In genomic region chr5:20968963-20969362, GRCm38 (mm10) we compare ENCODE assay signal across 8 mouse cellular contexts. TPM values are rescaled to one million over a fixed set of nuclear protein-coding genes. Genes with fewer than 3 reads are reported as not detected.
DNase-seq lines count a peak whose midpoint lies in the region; ATAC-seq and TF ChIP-seq lines count a peak whose summit lies in the region.

No protein-coding gene starts in this region.

- no peaks in the 10 kb centered on the region for H3K27me3 ChIP-seq in kidney, adult 2 months (replicated peaks; ENCODE audit: control insufficient read depth, insufficient read depth, low read length)
- H3K27me3 ChIP-seq in liver, postnatal 0 days (ENCODE audit: insufficient read depth, low read length) = no peaks in the 10 kb centered on the region
- H3K27me3 ChIP-seq in forebrain, embryonic 13.5 days = no peaks in the 10 kb centered on the region

- WGBS in kidney, adult 2 months = 53% methylated on average over 9 of the region's 9 CpGs
- 49% methylated on average over 9 of the region's 9 CpGs for WGBS in liver, postnatal 0 days (ENCODE audit: insufficient replicate concordance)
- 79% methylated on average over 9 of the region's 9 CpGs for whole genome bisulfite sequencing in forebrain, embryonic 13.5 days

- H3K36me3 ChIP-seq in kidney, adult 2 months (ENCODE audit: control insufficient read depth, insufficient read depth, low read length) = no peaks in the 10 kb centered on the region
- no peaks in the 10 kb centered on the region for H3K36me3 ChIP-seq in liver, postnatal 0 days (replicated peaks; ENCODE audit: insufficient read depth, low read length)
- no peaks in the 10 kb centered on the region for H3K36me3 ChIP-seq in forebrain, embryonic 13.5 days (ENCODE audit: poor library complexity, severe bottlenecking)

- peak; percentile 49 for ATAC-seq in liver, postnatal 0 days
- no peak for ATAC-seq in forebrain, embryonic 13.5 days

- no peaks in the 10 kb centered on the region; the same call in 1 of the 2 replicates for H3K4me1 ChIP-seq in kidney, adult 2 months (ENCODE audit: control insufficient read depth, insufficient read depth, low read length)
- H3K4me1 ChIP-seq in liver, postnatal 0 days (ENCODE audit: insufficient read depth) = no peaks in the 10 kb centered on the region
- no peaks in the 10 kb centered on the region for H3K4me1 ChIP-seq in forebrain, embryonic 13.5 days

- no peak overlapping the region for H3K27ac ChIP-seq in kidney, adult 2 months (ENCODE audit: insufficient read depth, low read depth, low read length)
- H3K27ac ChIP-seq in liver, postnatal 0 days (ENCODE audit: low read depth) = no peak overlapping the region
- H3K27ac ChIP-seq in forebrain, embryonic 13.5 days = no peak overlapping the region

- no peaks in the 10 kb centered on the region; the same call in 1 of the 2 replicates for H3K9me3 ChIP-seq in liver, postnatal 0 days (ENCODE audit: low read length)
- H3K9me3 ChIP-seq in forebrain, embryonic 13.5 days (replicated peaks) = no peaks in the 10 kb centered on the region

- no peak overlapping the region; the same call in 1 of the 2 replicates for H3K4me2 ChIP-seq in liver, postnatal 0 days (ENCODE audit: low read depth, low read length)
- H3K4me2 ChIP-seq in forebrain, embryonic 13.5 days = no peak overlapping the region

- DNase-seq in ovary, postnatal 36 days (ENCODE audit: low spot score) = peak; percentile 17
- DNase-seq in ovary, adult 18-20 months (ENCODE audit: low spot score) = no peak
- peak; percentile 76 for DNase-seq in WW6 (ENCODE audit: low read depth, low spot score)
- DNase-seq in embryo, embryonic 10 days (ENCODE audit: low spot score) = peak; percentile 20
- DNase-seq in kidney, adult 2 months = peak; percentile 88
- peak; percentile 78 for DNase-seq in liver, postnatal 0 days
- DNase-seq in skeletal muscle tissue, adult 2 months (ENCODE audit: low read depth, low spot score) = peak; percentile 66

- peak; percentile 71 for TF ChIP-seq CTCF in kidney, adult 2 months (conservative IDR thresholded peaks at IDR 0.05; ENCODE audit: insufficient read depth, insufficient read length, low read depth, low read length)
- peak; percentile 72 for TF ChIP-seq CTCF in liver, postnatal 0 days (IDR thresholded peaks at IDR 0.05; ENCODE audit: low read depth)

- no peak overlapping the region for H3K9ac ChIP-seq in liver, postnatal 0 days (replicated peaks)
- no peak overlapping the region for H3K9ac ChIP-seq in forebrain, embryonic 13.5 days

- no peak for TF ChIP-seq POLR2A in kidney, adult 2 months (IDR thresholded peaks at IDR 0.05; ENCODE audit: low read depth, low read length)

- H3K4me3 ChIP-seq in kidney, adult 2 months (ENCODE audit: insufficient read depth, low read depth, low read length) = no peak overlapping the region
- H3K4me3 ChIP-seq in liver, postnatal 0 days (ENCODE audit: low read depth, low read length) = no peak overlapping the region
- no peak overlapping the region for H3K4me3 ChIP-seq in forebrain, embryonic 13.5 days

- no peak for TF ChIP-seq EP300 in liver, postnatal 0 days (IDR thresholded peaks at IDR 0.05; ENCODE audit: low read depth)

RNA-seq across cellular contexts. Expression of gene Rsbn1l, which starts 12.8 kb away (rescaled TPM):
- polyA plus RNA-seq in kidney, adult 2 months (2012; rRNA removed) = 3.2 and 3.9 TPM in 2 replicates
- polyA plus RNA-seq in liver, postnatal 0 days (2015; fragmentation: Nextera tagmentation; extraction: Ambion mirVana) = 3.7 and 5.5 TPM in 2 replicates
- polyA plus RNA-seq in forebrain, embryonic 13.5 days (2015; fragmentation: Nextera tagmentation; extraction: Ambion mirVana) = 5.8 and 6.3 TPM in 2 replicates
